Comparison of ENCODE assay signal across 11 mouse cellular contexts in genomic region chr4:45765121-45765564, GRCm38 (mm10). TPM values are rescaled to one million over a fixed set of nuclear protein-coding genes. Genes with fewer than 3 reads are reported as not detected.
A peak's percentile ranks its signal among the peaks of the same experiment; 100 is the strongest.
DNase-seq lines count a peak whose midpoint lies in the region; ATAC-seq and TF ChIP-seq lines count a peak whose summit lies in the region.
"Had no signal": no experiment of that assay in that cellular context is flagged by ENCODE, and none has a peak within 500 bp of the region (broad histone marks: within the 10 kb centered on the region; RNA-seq: fewer than 3 reads in every experiment).

No protein-coding gene starts in this region.

- intact Hi-C loops in gastrocnemius, adult 2 months (cut with DNase I) = no loop called here

- H3K4me1 ChIP-seq in heart, embryonic 12.5 days (replicated peaks) = peaks cover 74% of the 10 kb centered on the region
- peaks cover 20% of the 10 kb centered on the region for H3K4me1 ChIP-seq in hindbrain, embryonic 11.5 days (replicated peaks; ENCODE audit: control insufficient read depth, insufficient read depth, low read length)
- H3K4me1 ChIP-seq in midbrain, embryonic 13.5 days (replicated peaks) = peaks cover 74% of the 10 kb centered on the region

- 4% methylated on average over 16 of the region's 16 CpGs for WGBS in heart, embryonic 12.5 days
- under 1% methylated on average over 16 of the region's 16 CpGs for WGBS in hindbrain, embryonic 11.5 days
- WGBS in midbrain, embryonic 13.5 days = under 1% methylated on average over 16 of the region's 16 CpGs

- peak overlapping the region; percentile 57 for H3K4me2 ChIP-seq in heart, embryonic 12.5 days
- H3K4me2 ChIP-seq in hindbrain, embryonic 11.5 days (replicated peaks; ENCODE audit: low read depth, low read length) = peak overlapping the region; percentile 32
- H3K4me2 ChIP-seq in midbrain, embryonic 13.5 days (replicated peaks) = peak overlapping the region; percentile 44

- no peak for TF ChIP-seq CTCF in gastrocnemius, adult 2 months (IDR thresholded peaks at IDR 0.05)

- no peak for ATAC-seq in heart, embryonic 12.5 days (ENCODE audit: insufficient number of reproducible peaks, low FRiP score)
- ATAC-seq in hindbrain, embryonic 11.5 days (ENCODE audit: low FRiP score) = peak; percentile 15; the same call in 1 of the 2 replicates
- peak; percentile 25 for ATAC-seq in midbrain, embryonic 13.5 days

- DNase-seq in heart, adult 18-20 months = no peak
- peak; percentile 26 for DNase-seq in Muller cell, postnatal 12 days (ENCODE audit: inconsistent ontology term)
- no peak for DNase-seq in hindbrain, embryonic 11.5 days (ENCODE audit: low spot score)
- no peak for DNase-seq in gastrocnemius, adult 2 months
- no peak for DNase-seq in right cerebral cortex, adult 2 months (ENCODE audit: low spot score in 2 of 2)
- no peak for DNase-seq in adrenal gland, postnatal 4 days (ENCODE audit: low spot score in 2 of 2)
- DNase-seq: kidney, adult 9 months; thymus, adult 2 months had no signal

- H3K27ac ChIP-seq in heart, embryonic 12.5 days (ENCODE audit: poor library complexity, severe bottlenecking) = no peak overlapping the region
- no peak overlapping the region; the same call in 1 of the 2 replicates for H3K27ac ChIP-seq in hindbrain, embryonic 11.5 days (ENCODE audit: low read depth, low read length)
- peak overlapping the region; percentile 81 for H3K27ac ChIP-seq in midbrain, embryonic 13.5 days
- no peak overlapping the region for H3K27ac ChIP-seq in gastrocnemius, adult 2 months

- no peaks in the 10 kb centered on the region for H3K36me3 ChIP-seq in heart, embryonic 12.5 days
- H3K36me3 ChIP-seq in hindbrain, embryonic 11.5 days (ENCODE audit: control insufficient read depth, insufficient read depth, low read length) = no peaks in the 10 kb centered on the region
- no peaks in the 10 kb centered on the region for H3K36me3 ChIP-seq in midbrain, embryonic 13.5 days

- no peaks in the 10 kb centered on the region for H3K9me3 ChIP-seq in heart, embryonic 12.5 days (replicated peaks)
- H3K9me3 ChIP-seq in hindbrain, embryonic 11.5 days (ENCODE audit: control insufficient read depth, low read length) = no peaks in the 10 kb centered on the region
- H3K9me3 ChIP-seq in midbrain, embryonic 13.5 days = no peaks in the 10 kb centered on the region

- H3K9ac ChIP-seq in heart, embryonic 12.5 days = peak overlapping the region; percentile 37; the same call in 1 of the 2 replicates
- peak overlapping the region; percentile 46 for H3K9ac ChIP-seq in hindbrain, embryonic 11.5 days (ENCODE audit: low read depth, low read length)
- peak overlapping the region; percentile 39 for H3K9ac ChIP-seq in midbrain, embryonic 13.5 days (replicated peaks)

- H3K27me3 ChIP-seq in heart, embryonic 12.5 days (replicated peaks) = peaks cover 16% of the 10 kb centered on the region
- peaks cover 23% of the 10 kb centered on the region; the same call in 1 of the 2 replicates for H3K27me3 ChIP-seq in hindbrain, embryonic 11.5 days (ENCODE audit: control insufficient read depth, insufficient read depth, low read length)
- peaks cover 63% of the 10 kb centered on the region for H3K27me3 ChIP-seq in midbrain, embryonic 13.5 days

- peak overlapping the region; percentile 23 for H3K4me3 ChIP-seq in heart, embryonic 12.5 days
- no peak overlapping the region for H3K4me3 ChIP-seq in hindbrain, embryonic 11.5 days (ENCODE audit: low read depth, low read length)
- peak overlapping the region; percentile 13; the same call in 1 of the 2 replicates for H3K4me3 ChIP-seq in midbrain, embryonic 13.5 days (replicated peaks)
- no peak overlapping the region for H3K4me3 ChIP-seq in gastrocnemius, adult 2 months

RNA-seq across cellular contexts. Expression of gene Aldh1b1, which starts 33.7 kb away (rescaled TPM):
- polyA plus RNA-seq in heart, embryonic 12.5 days (2016; fragmentation: Nextera tagmentation; extraction: Ambion mirVana) = 104 and 107 TPM in 2 replicates
- 10 to 100 TPM; 12.6 to 14.6 TPM for total RNA-seq in heart, adult 18-20 months (2021)
- 4.5 and 6.0 TPM in 2 replicates for polyA plus RNA-seq in hindbrain, embryonic 11.5 days (2014; fragmentation: Nextera tagmentation; extraction: Ambion mirVana)
- 15.8 and 17.6 TPM in 2 replicates for polyA plus RNA-seq in midbrain, embryonic 13.5 days (2015; fragmentation: Nextera tagmentation; extraction: Ambion mirVana)
- under 1 TPM; 0.23 to 0.95 TPM for total RNA-seq in gastrocnemius, adult 2 months (2021)
- total RNA-seq in adrenal gland, postnatal 4 days (2021) = 10 to 100 TPM; 22.9 to 27.7 TPM
- polyA plus RNA-seq: C2C12 had no signal

Comparison
In these comparisons a context has a peak if more than half of its experiments do, and no peak if none do; other contexts are left out.
1. H3K4me3 ChIP-seq: peak in heart, embryonic 12.5 days (single experiment) and midbrain, embryonic 13.5 days (single experiment); none in hindbrain, embryonic 11.5 days (single experiment) and gastrocnemius, adult 2 months (single experiment).
2. RNA of gene Aldh1b1, which starts 33.7 kb away (total RNA-seq): 22.9 to 27.7 TPM in adrenal gland, postnatal 4 days and 12.6 to 14.6 TPM in heart, adult 18-20 months; 0.23 to 0.95 TPM in gastrocnemius, adult 2 months; every median in the first group is over 4 times any median in the second.
3. Peak in every context shown above with its lines, with median percentiles within 50 percentile points of each other: H3K4me2 ChIP-seq and H3K9ac ChIP-seq.